Mouse (Mus musculus) gastrocnemius, postnatal 14 days (tissue): ENCODE results near the gene Stil. TPM values are rescaled to one million over a fixed set of nuclear protein-coding genes. Genes with fewer than 3 reads are reported as not detected.
A peak's percentile ranks its signal among the peaks of the same experiment; 100 is the strongest.
"Not testable (repeated sequence)": the region's sequence is repeated elsewhere in the genome, so short reads cannot be mapped to it uniquely, and the experiment has no call there.

Experiments used
- DNase-seq: peaks from one replicate; pipeline ENCODE4 v3.0.0; 2021; ENCODE audit warnings: mixed read lengths
- intact Hi-C: fragments of 180-260 bp; cut with DNase I; formaldehyde crosslinking; loops from one replicate; pipeline ENCODE4 v1.15.1; 2025; ENCODE audit warnings: low total_unique reads
- long read RNA-seq, 2 experiments: library from polyadenylated mRNA; stranded (forward); transcript quantifications; one replicate each; pipeline ENCODE4 v2.0.0; 2021
- total RNA-seq, 2 experiments: library from RNA; stranded (reverse); gene quantifications; 2 replicates each; pipeline ENCODE4 v1.2.3; 2021

Gene Stil
- under 1 TPM; 0.84 to 0.86 TPM for total RNA-seq
- long read RNA-seq, experiment 1 = 0 reads
- long read RNA-seq, experiment 2 = 0 reads

GRCm38 (mm10) chr4:114999773-115000428 is at the start of gene Stil:
Stil (plus strand) TSS chr4:115000159.
- intact Hi-C loops = no loop called here
- peak; percentile 97 for DNase-seq

GRCm38 (mm10) chr4:114953172-114953571 is 46.8 kb upstream of the Stil start:
- intact Hi-C loops = no loop called here
- no peak for DNase-seq

GRCm38 (mm10) chr4:114957403-114957802 is 42.6 kb upstream of the Stil start:
- no peak for DNase-seq

DNA sequence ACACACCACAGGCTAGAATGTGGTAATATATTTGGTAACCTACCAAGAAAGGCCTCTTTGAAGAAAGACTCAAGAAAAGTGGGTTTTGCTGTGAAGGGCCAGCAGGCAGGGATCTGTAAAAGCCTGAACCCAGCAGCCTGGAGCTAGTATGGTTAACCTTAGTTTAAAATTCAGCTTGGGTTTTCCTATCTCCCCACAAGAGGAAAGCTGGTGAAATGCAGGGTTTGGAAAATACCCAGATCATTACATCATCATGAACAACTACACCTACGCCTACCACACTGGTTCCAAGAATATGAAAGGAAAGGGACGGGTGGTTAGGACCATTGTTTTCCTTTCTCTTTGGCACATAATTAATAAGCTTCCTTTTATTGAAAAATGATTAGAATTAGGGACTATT is 41.7 kb upstream of the Stil start:
- intact Hi-C loops = no loop called here

More at GRCm38 (mm10) chr4:114957403-114957802, 42.6 kb upstream of the Stil start:
- intact Hi-C loops = no loop called here

GRCm38 (mm10) chr4:114958786-114959185 is 41.2 kb upstream of the Stil start:
- DNase-seq = no peak

More for the DNA sequence above, 41.7 kb upstream of the Stil start:
- DNase-seq = no peak

DNA sequence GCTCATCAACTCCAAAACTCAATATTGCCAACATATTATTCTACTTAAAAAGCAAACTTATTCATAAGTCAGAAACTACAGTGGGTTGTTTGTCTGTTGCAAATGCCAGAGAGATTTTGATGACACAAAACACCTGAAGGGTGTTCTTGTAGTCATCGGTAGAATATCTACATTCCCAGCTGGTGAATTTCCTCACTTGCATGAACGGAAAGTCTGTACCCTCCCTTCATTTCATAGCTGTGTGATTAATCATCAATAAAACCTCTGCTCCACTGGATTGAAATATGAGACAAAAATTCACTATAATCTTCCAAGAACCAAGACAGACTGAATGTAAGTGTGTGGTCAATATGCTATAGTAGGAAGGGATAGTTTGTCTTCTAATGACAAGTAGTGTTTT is 40.4 kb upstream of the Stil start:
- DNase-seq = no peak
- intact Hi-C loops = no loop called here

More at GRCm38 (mm10) chr4:114958786-114959185, 41.2 kb upstream of the Stil start:
- intact Hi-C loops = no loop called here

DNA sequence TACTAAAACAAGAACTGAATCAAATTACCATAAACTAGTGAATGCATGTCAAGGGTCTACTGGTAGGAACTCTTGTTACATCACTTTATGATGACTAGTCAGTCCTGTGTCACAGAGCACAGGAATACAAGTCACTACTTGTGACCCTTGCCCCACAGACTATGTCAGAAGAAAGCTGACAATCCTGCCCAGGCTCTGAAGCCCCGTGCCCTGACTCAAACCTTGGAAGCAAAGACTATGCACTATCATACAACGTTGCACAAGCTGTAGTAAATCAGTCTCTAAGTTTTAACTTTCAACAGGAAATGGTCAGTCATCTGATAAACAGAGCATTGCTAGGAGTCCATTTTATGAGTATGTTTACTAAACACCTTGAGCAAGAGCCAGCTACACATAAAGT is 39.1 kb upstream of the Stil start:
- intact Hi-C loops = not testable (repeated sequence)

DNA sequence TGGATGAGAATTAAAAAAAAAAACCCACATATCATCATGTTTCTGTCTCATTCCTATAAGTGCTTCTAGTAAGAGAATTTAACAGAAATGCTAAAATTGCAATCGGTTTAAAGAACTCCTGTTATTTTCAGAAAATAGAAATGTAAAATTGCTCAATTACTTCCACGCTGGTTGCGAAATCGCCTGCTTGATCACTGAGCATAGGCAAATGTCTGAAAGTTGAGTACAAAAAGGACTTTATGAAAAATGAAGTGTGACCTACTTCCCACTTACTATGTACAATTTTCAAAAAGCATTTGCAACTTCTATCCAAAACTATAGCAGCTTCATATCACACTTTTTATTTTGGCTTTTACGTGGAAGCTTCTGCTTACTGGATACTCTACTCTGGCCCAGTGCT is 29.2 kb upstream of the Stil start:
- DNase-seq = no peak
- intact Hi-C loops = no loop called here

More for the DNA sequence above, 39.1 kb upstream of the Stil start:
- not testable (repeated sequence) for DNase-seq

GRCm38 (mm10) chr4:114973229-114973740 is 26.7 kb upstream of the Stil start:
- no peak for DNase-seq
- intact Hi-C loops = no loop called here

DNA sequence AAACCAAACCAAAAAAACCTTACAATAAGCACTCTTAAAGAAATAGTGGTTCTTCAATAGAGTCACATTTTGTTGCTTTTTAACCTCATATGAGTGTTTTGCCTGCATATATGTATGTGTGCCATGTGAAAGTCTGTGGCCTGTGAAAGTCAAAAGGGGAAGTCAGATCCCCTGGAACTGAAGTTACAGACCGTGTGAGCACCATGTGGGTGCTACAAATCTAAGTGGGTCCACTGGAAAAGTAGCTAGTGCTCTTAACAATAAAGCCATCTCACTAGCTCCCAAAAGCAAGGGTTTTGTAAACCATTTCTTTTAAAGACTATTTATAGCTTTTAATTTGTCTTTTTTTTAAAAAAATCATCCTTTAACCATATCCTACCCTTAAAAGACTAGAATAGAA is 17.3 kb upstream of the Stil start:
- intact Hi-C loops = no loop called here
- DNase-seq = no peak

DNA sequence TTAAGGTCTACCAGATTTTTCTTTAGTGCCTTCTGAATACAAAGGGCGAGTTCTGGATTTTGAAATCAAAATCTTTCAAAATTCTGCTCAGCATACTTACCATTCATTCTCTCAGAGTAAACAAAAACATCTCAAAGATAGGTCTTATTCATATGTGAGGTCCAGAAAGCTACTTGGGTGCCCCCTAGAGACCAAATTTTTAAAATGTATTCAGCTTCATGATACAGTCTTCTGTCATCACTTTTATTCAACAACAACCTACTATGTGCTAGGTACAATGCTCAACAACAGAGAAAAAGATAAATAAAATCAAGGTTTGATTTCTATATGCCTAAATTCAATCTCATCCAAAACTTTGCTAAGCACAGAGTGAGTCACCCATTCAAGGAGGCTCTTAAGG is 16.9 kb upstream of the Stil start:
- intact Hi-C loops = no loop called here

GRCm38 (mm10) chr4:114986211-114986590 is 13.8 kb upstream of the Stil start:
- DNase-seq = no peak
- intact Hi-C loops = no loop called here

More for the DNA sequence above, 16.9 kb upstream of the Stil start:
- no peak for DNase-seq

DNA sequence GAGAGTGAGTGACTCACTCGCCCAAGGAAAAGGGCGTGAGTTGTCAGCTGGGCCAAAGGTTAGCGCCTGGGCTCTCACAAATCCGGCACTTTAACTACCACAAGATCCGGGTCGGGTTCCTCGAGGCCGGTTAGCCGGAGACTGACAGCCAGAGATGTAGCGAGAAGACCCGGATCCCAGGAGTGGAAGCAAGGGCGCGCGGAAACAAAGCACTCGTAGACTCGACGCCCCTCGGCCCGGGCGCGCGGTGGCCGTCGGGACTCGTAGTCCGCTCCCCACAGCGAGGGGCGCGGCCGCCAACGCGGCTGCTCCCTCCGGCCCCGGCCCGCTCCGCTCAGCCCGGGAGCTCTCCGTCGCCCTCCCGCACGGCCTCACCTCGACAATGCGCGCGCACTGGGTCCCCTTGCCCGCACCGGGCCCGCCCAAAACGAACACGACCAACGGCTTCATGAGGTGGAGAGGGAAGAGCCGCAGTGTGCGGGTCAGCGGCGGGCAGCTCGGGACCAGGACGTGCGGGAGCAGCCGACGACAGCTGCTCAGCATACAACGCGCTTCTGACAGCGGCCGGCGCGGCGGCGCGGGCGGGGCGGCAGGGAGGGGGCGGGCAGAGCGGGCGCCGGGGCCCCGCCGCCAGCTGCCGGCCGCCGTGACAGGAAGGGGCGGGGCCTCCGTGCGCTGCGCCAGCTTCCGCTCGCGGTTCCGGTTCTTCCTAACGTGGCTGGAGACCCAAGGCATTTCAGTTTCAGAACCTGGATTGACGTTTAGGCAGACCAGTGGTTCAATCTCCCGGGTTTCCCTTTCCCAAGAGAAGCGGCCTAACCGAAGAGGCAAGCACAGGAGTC is 13.1 kb upstream of the Stil start, which contains the start of gene Cmpk1:
Gene Cmpk1, minus strand, starts transcription at position 651 of the 842 bp plus-strand sequence.
- DNase-seq = peak; percentile 91
- intact Hi-C loops = no loop called here

GRCm38 (mm10) chr4:114994218-114994617 is 5.7 kb upstream of the Stil start:
- intact Hi-C loops = no loop called here
- DNase-seq = no peak

- intact Hi-C loops = no loop called here
Observed at GRCm38 (mm10) chr4:114997051-114997450, 2.9 kb upstream of the Stil start.

GRCm38 (mm10) chr4:114999445-114999772 is 550 bp upstream of the Stil start:
- DNase-seq = no peak
- intact Hi-C loops = no loop called here

More at GRCm38 (mm10) chr4:114997051-114997450, 2.9 kb upstream of the Stil start:
- DNase-seq = no peak

GRCm38 (mm10) chr4:115000429-115000795 is 453 bp downstream of the Stil start:
- intact Hi-C loops = no loop called here
- no peak for DNase-seq

- DNase-seq = no peak
- intact Hi-C loops = no loop called here
Observed at GRCm38 (mm10) chr4:115014276-115014675, 14.3 kb downstream of the Stil start.

GRCm38 (mm10) chr4:115019997-115020396 is 20.0 kb downstream of the Stil start:
- no peak for DNase-seq
- intact Hi-C loops = no loop called here

DNA sequence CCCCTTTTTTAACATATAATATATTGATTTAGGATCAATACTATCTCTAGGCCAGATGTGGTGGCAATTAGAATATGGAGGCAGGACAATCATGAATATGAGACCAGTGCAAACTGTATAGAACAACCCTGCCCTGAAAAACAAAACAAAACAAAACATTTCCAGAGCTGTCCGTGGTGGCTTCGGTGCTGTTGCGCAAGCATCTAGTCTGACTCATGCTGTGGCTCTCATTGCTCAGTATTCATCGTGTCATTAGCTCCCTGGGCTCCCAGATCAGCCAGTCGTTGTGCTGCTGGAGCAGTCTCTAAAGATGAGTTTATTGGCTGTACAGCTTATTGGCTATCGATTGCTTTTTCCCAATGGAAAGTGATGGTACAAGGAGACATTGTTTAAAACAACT is 35.1 kb downstream of the Stil start:
- no peak for DNase-seq
- intact Hi-C loops = no loop called here

DNA sequence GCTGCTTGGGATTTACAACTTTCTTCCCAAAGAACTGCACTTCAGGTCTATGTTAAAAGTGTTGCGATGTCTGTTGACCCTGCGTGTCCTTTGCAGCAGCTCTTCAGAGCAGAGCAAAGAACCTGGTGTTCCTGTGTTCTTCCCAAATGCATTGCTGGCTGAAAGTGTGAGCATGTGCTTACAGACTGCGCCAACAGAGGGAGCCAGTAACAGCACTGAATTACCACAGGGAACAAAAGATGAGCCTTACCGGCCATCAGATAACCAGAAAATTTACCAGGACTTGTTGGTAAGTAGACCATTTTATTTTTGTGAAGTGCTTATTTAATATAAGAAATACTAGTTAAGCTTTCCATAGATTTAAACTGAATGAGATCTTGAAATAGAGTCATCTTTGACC is 38.3 kb downstream of the Stil start:
- intact Hi-C loops = no loop called here
- DNase-seq = peak; percentile 20
